Mouse (Mus musculus) lung, postnatal 0 days (tissue): ENCODE results near the gene Rsph1.

Experiments
- CTCF ChIP-seq: IDR thresholded peaks from 2 replicates; pipeline ENCODE4 v1.5.1; 2016; ENCODE audit warnings: antibody characterized with exemption, mild to moderate bottlenecking
- EP300 ChIP-seq: IDR thresholded peaks from 2 replicates; pipeline ENCODE4 v1.6.1; 2016; ENCODE audit warnings: antibody characterized with exemption, mild to moderate bottlenecking, control low read depth

DNA sequence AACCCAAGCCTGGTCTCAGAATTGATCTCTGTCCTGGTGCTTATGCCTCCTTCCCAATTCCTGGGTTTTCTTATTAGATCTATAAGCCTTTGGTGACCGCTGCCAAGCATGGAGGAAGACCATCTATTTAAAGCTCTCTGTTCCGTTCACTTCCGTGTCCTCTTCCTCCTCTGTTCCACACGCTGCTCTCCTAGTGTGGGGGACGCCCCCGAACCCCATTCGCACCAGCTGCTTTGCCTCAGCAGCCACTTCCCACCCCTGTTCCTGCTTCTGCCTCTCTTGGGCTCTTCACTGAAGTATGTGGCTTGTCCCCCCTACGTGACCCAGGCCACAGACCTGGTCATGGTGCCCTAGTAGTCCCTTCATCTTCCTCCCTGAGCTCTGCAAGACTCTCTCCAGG is 47.0 kb upstream of the Rsph1 start:
- TF ChIP-seq CTCF (no peak), EP300 (no peak)
